Mouse (Mus musculus) embryonic facial prominence, embryonic 10.5 days (tissue): Measurements from ENCODE around the gene Mafk. TPM values are rescaled to one million over a fixed set of nuclear protein-coding genes. Genes with fewer than 3 reads are reported as not detected.

Experiments used
- DNase-seq: peaks from one replicate; pipeline ENCODE4 v3.0.0-alpha.2; 2017; ENCODE audit warnings: low spot score
- H3K27ac ChIP-seq: fragments of 300-500 bp; sonication (generic); replicated peaks from 2 replicates; pipeline ENCODE4 v1.5.1; 2016; ENCODE audit warnings: mild to moderate bottlenecking
- H3K27me3 ChIP-seq: fragments of 300-500 bp; sonication (generic); replicated peaks from 2 replicates; pipeline ENCODE4 v1.6.1; 2016; ENCODE audit warnings: low read depth, mild to moderate bottlenecking; ENCODE audit not compliant: poor library complexity, severe bottlenecking
- H3K36me3 ChIP-seq: fragments of 300-500 bp; sonication (generic); replicated peaks from 2 replicates; pipeline ENCODE4 v1.6.1; 2016; ENCODE audit warnings: mild to moderate bottlenecking, moderate library complexity
- H3K4me1 ChIP-seq: fragments of 300-500 bp; sonication (generic); 2 replicates; pipeline ENCODE4 v1.6.1; 2016
- H3K4me3 ChIP-seq: fragments of 300-500 bp; sonication (generic); 2 replicates; pipeline ENCODE4 v1.5.1; 2016; ENCODE audit warnings: mild to moderate bottlenecking, moderate library complexity
- H3K9me3 ChIP-seq: fragments of 300-500 bp; sonication (generic); 2 replicates; pipeline ENCODE4 v1.6.1; 2016; ENCODE audit warnings: mild to moderate bottlenecking
- WGBS: fragments of 180-500 bp; shearing (Covaris S2); methylation state at CpG from one replicate; pipeline ENCODE4 v1.1.7; 2016; 5-methylcytosine and 5-hydroxymethylcytosine counted together
- polyA plus RNA-seq: library from polyadenylated mRNA; unstranded; fragments of >200 nt; fragmentation: Nextera tagmentation; extraction: Ambion mirVana; gene quantifications from 2 replicates; pipeline ENCODE4 v1.2.1, GENCODE M21; 2016

The Mafk gene
- polyA plus RNA-seq, 1 experiment from 2014 or later: 9.2 TPM

- peaks cover 14% of the 10 kb centered on the region; the same call in 1 of the 2 replicates for H3K4me1 ChIP-seq
- WGBS: 76% methylated on average over 20 of the region's 20 CpGs
- no peak overlapping the region; the same call in 1 of the 2 replicates for H3K4me3 ChIP-seq
- no peak for DNase-seq
- no peak overlapping the region for H3K27ac ChIP-seq
- no peaks in the 10 kb centered on the region for H3K36me3 ChIP-seq
- H3K9me3 ChIP-seq: no peaks in the 10 kb centered on the region
- H3K27me3 ChIP-seq: peaks cover 35% of the 10 kb centered on the region
These were observed 21.2 kb downstream of the Mafk start for GRCm38 (mm10) chr5:139812398-139813125.

DNA sequence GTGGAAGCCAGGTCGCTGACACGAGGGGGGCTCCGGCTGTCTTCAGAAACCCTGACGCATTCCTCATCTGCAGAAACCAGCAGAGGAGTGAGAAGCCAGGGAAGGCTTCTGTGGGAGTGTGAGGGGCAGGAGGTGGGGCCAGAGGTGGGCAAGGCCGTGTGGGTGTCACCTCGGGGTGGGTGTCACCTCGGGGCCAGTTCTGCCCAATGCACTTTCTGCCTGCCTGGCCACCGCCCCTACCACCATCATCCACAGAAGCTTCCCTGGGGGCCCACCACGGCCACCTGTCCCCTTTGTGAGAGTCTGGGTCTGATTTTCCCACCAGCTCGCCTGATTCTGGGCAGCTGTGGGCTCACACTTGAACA is 21.8 kb downstream of the Mafk start:
- Histone ChIP-seq H3K9me3 (no peaks in the 10 kb centered on the region), H3K27me3 (peaks cover 35% of the 10 kb centered on the region), H3K4me1 (peaks cover 14% of the 10 kb centered on the region; the same call in 1 of the 2 replicates), H3K27ac (no peak overlapping the region), H3K36me3 (no peaks in the 10 kb centered on the region), H3K4me3 (peak overlapping the region; percentile 43; the same call in 1 of the 2 replicates)
- DNase-seq: no peak
- 47% methylated on average over 10 of the region's 10 CpGs for WGBS

DNA sequence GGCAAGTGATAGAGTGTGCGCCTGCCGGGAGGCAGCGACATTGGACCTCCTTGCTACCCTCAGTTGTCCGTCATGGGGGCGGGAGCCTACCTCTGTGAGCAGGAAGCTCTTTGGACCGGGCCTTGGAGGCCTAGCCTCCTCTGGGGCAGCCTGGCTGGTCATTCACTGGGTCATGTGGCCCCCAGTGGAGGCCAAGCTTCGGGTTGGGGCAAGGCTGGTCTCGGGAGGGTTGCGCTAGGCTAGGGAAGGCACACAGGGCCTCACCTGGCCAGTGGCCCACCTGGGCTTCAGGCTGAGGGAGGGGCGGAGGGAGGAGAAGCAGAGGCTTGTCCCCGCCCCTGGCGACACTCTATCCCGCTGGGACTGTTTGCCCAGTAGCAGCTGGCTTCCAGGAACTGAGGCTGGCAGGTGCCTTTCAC is 22.7 kb downstream of the Mafk start:
- H3K4me3 ChIP-seq: peak overlapping the region; percentile 43
- H3K27me3 ChIP-seq: peaks cover 35% of the 10 kb centered on the region
- WGBS: 7% methylated on average over 13 of the region's 13 CpGs
- peak overlapping the region; percentile 69; the same call in 1 of the 2 replicates for H3K27ac ChIP-seq
- no peaks in the 10 kb centered on the region for H3K9me3 ChIP-seq
- peaks cover 14% of the 10 kb centered on the region; the same call in 1 of the 2 replicates for H3K4me1 ChIP-seq
- DNase-seq: peak; percentile 45
- no peaks in the 10 kb centered on the region for H3K36me3 ChIP-seq

- no peak overlapping the region for H3K27ac ChIP-seq
- whole genome bisulfite sequencing: 88% methylated on average over 6 of the region's 6 CpGs
- no peaks in the 10 kb centered on the region for H3K9me3 ChIP-seq
- H3K36me3 ChIP-seq: peaks cover 1% of the 10 kb centered on the region
- no peak overlapping the region for H3K4me3 ChIP-seq
- no peak for DNase-seq
- peaks cover 14% of the 10 kb centered on the region; the same call in 1 of the 2 replicates for H3K4me1 ChIP-seq
- H3K27me3 ChIP-seq: peaks cover 35% of the 10 kb centered on the region
These were observed 24.7 kb downstream of the Mafk start for GRCm38 (mm10) chr5:139815964-139816363.

GRCm38 (mm10) chr5:139816445-139816844 is 25.1 kb downstream of the Mafk start:
- Histone ChIP-seq H3K27ac (no peak overlapping the region), H3K4me1 (peaks cover 14% of the 10 kb centered on the region; the same call in 1 of the 2 replicates), H3K36me3 (peaks cover 6% of the 10 kb centered on the region), H3K9me3 (no peaks in the 10 kb centered on the region), H3K27me3 (peaks cover 35% of the 10 kb centered on the region), H3K4me3 (no peak overlapping the region)
- no peak for DNase-seq

DNA sequence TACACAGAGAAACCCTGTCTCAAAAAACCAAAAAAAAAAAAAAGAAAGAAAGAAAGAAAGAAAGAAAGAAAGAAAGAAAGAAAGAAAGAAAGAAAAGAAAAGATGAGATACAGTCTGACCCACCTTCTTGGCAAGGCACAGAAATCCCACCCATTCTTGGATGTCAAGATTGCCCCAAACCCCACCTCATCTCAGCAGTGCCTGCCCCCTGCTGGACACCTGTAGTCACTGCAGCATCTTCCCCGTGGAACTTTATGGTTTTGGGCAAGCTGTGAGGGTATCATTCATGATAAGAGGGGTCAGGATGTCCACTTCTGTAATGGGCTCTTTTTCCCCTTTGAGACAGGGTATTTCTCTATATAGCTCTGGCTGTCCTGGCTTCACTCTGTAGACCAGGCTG is 26.0 kb downstream of the Mafk start:
- Histone ChIP-seq H3K9me3 (no peaks in the 10 kb centered on the region), H3K27ac (no peak overlapping the region), H3K27me3 (peaks cover 35% of the 10 kb centered on the region), H3K4me3 (no peak overlapping the region), H3K36me3 (peaks cover 14% of the 10 kb centered on the region), H3K4me1 (peaks cover 14% of the 10 kb centered on the region; the same call in 1 of the 2 replicates)
- WGBS: 2% methylated on average over 1 of the region's 1 CpGs
- DNase-seq: no peak

DNA sequence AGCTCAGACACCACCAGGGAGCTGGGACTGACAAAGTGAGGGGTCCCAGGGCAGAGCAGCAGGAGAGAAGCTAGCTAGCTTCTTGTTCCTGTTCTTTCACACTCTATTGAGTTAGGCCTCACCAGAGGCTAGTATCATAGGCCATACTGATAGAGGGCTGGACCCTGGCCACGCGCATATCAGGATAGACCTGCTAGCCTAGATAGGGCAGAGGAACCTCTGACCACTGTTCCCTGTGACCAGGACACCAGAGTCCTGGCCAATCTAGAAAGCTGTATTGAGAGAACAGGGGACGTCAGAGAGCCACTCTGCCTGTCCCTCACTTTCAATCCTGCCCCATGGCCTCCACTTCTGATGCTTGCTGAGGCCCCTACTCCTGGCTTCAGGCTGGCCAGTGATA is 26.7 kb downstream of the Mafk start:
- Histone ChIP-seq H3K9me3 (no peaks in the 10 kb centered on the region), H3K4me3 (no peak overlapping the region), H3K27ac (0 out of 2 replicates have a peak overlapping the region, but pooled peaks have one; percentile 25), H3K36me3 (peaks cover 22% of the 10 kb centered on the region), H3K27me3 (peaks cover 28% of the 10 kb centered on the region), H3K4me1 (peaks cover 9% of the 10 kb centered on the region; the same call in 1 of the 2 replicates)
- no peak for DNase-seq
- WGBS: 84% methylated on average over 3 of the region's 3 CpGs

- no peaks in the 10 kb centered on the region for H3K9me3 ChIP-seq
- peaks cover 20% of the 10 kb centered on the region for H3K27me3 ChIP-seq
- 53% methylated on average over 4 of the region's 4 CpGs for WGBS
- no peak overlapping the region for H3K4me3 ChIP-seq
- DNase-seq: peak; percentile 28
- H3K27ac ChIP-seq: no peak overlapping the region
- peaks cover 29% of the 10 kb centered on the region for H3K36me3 ChIP-seq
- H3K4me1 ChIP-seq: peaks cover 4% of the 10 kb centered on the region; the same call in 1 of the 2 replicates
These were observed 27.5 kb downstream of the Mafk start for GRCm38 (mm10) chr5:139818801-139819200.

DNA sequence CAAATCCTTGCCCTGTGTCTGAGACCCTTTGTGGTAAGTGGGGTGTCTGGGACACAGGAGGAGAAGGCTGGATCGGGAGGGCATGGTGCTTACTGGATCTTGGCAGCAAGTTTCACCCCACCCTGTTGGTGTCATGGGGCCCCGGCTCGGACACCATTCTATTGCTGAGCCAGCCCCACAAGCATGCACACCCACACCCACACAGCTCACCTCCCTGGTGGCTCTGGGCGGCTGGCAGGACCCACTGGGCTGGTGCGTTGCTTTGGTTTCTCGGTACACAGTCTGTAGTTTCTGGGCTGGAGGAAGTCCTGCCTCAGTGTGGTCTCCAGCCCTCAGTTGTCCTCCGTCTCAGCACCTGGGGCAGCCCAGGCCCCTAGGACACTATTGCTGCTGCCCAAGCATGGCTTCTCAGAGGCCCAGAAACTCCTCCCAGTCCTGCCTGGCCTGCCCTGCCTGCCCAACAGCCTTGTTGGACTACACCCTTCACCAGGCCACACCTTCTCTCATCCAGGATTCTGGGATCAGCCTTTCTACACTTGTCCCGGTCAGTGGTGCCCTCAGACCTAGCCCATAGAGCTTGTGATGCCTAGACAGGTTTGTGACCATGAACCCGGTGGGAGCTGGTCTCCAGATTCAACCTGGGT is 28.3 kb downstream of the Mafk start, which contains the start of gene Tmem184a:
Gene Tmem184a, minus strand, starts transcription at position 380 of the 644 bp plus-strand sequence.
- no peak within 1 kb of the TSS for H3K4me3 ChIP-seq
- H3K27me3 ChIP-seq: peaks cover 11% of the 10 kb centered on the region
- WGBS: 88% methylated on average over 9 of the region's 9 CpGs
- peaks cover 37% of the 10 kb centered on the region for H3K36me3 ChIP-seq
- DNase-seq: no peak
- H3K4me1 ChIP-seq: no peaks in the 10 kb centered on the region
- H3K9me3 ChIP-seq: no peaks in the 10 kb centered on the region
- H3K27ac ChIP-seq: no peak within 1 kb of the TSS

DNA sequence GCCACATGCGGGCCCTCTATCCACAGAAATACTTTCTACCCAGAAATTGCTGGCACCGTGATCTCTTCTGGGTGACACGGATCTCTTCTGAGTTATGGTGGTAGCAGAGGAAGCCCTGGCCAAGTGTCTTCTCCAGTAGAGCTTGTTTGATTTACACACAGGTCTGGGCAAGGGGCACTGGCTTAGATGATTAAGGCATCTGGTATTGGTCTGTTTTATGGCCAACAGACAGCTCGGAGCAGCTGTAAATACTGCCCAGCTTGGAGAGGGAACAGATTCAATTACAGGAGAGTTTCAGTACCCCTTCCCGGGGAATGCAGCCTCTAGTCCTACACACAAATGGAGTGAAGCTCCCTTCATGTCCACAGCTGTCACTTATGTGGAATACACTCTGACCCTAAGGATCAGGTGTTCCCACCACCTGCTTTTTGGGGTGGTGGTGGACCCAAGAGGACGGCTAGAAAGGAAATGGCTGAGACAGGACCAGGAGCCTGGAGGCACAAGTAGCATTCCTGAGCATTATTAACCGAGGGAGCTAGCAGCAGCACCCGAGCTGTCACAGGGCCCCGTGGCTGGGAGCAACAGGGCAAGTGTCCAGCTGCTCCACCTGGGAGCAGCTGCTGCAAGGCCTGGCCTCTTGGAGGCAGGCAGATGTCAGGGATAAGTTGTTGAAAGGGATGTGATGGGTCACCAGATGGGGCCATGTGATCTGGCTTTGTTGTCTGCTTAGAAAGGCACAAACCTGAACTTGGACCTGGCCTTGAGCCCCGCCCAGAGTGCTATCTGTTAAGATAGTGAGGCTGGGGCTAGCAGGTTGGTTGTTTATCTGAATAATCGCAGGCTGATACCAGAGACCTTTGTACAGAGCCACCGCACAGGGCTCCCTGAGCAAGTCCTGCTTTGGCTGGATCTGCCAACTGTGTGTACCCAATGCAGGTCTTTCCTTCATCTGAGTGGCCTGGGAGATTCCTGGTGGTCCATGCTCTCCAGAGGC is 30.4 kb downstream of the Mafk start:
- peaks cover 39% of the 10 kb centered on the region for H3K36me3 ChIP-seq
- no peak for DNase-seq
- no peak overlapping the region for H3K27ac ChIP-seq
- H3K4me3 ChIP-seq: no peak overlapping the region
- peaks cover 13% of the 10 kb centered on the region for H3K4me1 ChIP-seq
- WGBS: 80% methylated on average over 12 of the region's 12 CpGs
- H3K9me3 ChIP-seq: no peaks in the 10 kb centered on the region
- H3K27me3 ChIP-seq: no peaks in the 10 kb centered on the region

DNA sequence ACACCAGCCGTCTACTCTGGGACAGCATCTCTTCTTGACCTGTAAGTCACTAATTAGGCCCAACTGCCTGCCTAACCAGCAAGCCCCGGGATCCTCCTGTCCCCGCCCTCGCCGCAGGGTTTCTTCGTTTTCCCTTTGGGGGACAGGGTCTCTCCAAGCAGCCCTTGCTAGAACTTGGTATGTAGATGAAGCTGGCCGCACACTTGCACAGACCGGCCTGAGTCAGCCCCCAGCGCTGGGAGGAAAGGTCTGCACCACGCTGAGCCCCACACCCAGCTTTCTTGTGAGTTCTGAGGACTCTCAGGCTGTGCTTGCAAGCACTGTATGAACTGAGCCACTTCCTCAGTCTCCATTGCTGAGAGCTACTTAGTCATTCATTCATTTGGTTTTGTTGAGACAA is 33.2 kb downstream of the Mafk start:
- H3K4me3 ChIP-seq: no peak overlapping the region
- peaks cover 39% of the 10 kb centered on the region for H3K36me3 ChIP-seq
- no peaks in the 10 kb centered on the region for H3K9me3 ChIP-seq
- H3K27ac ChIP-seq: no peak overlapping the region
- H3K4me1 ChIP-seq: peaks cover 15% of the 10 kb centered on the region
- DNase-seq: no peak
- WGBS: 93% methylated on average over 10 of the region's 10 CpGs
- H3K27me3 ChIP-seq: no peaks in the 10 kb centered on the region

DNA sequence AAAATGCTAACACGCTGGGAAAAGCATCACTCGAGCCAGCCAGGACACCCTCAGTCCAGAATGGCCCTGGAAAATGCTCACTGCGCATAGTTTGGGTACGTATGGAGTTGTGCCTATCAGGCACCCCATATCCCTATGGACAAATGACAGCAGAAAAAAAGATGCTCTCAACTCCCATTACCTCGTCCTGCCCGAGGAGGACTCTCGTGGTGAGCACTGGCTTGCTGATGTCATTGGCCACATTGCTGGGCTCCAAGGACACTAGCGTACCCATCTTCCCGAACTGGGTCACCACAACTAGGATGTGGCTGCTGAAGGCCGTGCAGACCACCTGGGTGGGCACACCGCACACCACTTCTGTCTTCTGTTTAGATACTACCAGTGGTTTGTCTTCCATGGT is 34.6 kb downstream of the Mafk start:
- H3K4me3 ChIP-seq: peak overlapping the region; percentile 73
- H3K9me3 ChIP-seq: no peaks in the 10 kb centered on the region
- H3K27me3 ChIP-seq: no peaks in the 10 kb centered on the region
- H3K27ac ChIP-seq: peak overlapping the region; percentile 88
- no peak for DNase-seq
- peaks cover 15% of the 10 kb centered on the region for H3K4me1 ChIP-seq
- 45% methylated on average over 11 of the region's 11 CpGs for WGBS
- peaks cover 38% of the 10 kb centered on the region for H3K36me3 ChIP-seq
